In genomic region chr17:32068810-32069209, GRCm38 (mm10) we compare ENCODE assay signal across 23 mouse cellular contexts. TPM values are rescaled to one million over a fixed set of nuclear protein-coding genes. Genes with fewer than 3 reads are reported as not detected.
DNase-seq lines count a peak whose midpoint lies in the region; ATAC-seq and TF ChIP-seq lines count a peak whose summit lies in the region.
"Had no signal": no experiment of that assay in that cellular context is flagged by ENCODE, and none has a peak within 500 bp of the region (broad histone marks: within the 10 kb centered on the region; RNA-seq: fewer than 3 reads in every experiment).

No protein-coding gene starts in this region.

- H3K4me3 ChIP-seq in kidney, embryonic 16.5 days (ENCODE audit: low read length), result no peak overlapping the region
- H3K4me3 ChIP-seq in kidney, adult 2 months (ENCODE audit: insufficient read depth, low read depth, low read length), result no peak overlapping the region
- no peak overlapping the region for H3K4me3 ChIP-seq in liver, embryonic 13.5 days (replicated peaks)
- H3K4me3 ChIP-seq in liver, embryonic 16.5 days (ENCODE audit: low read depth, low read length), result no peak overlapping the region
- H3K4me3 ChIP-seq: forebrain, embryonic 10.5 days; forebrain, embryonic 13.5 days; heart, embryonic 12.5 days; heart, embryonic 15.5 days; hindbrain, embryonic 10.5 days; hindbrain, embryonic 13.5 days had no signal

- no peak for TF ChIP-seq CTCF in kidney, adult 2 months (conservative IDR thresholded peaks at IDR 0.05; ENCODE audit: insufficient read depth, insufficient read length, low read depth, low read length)

- no peaks in the 10 kb centered on the region for H3K4me1 ChIP-seq in kidney, embryonic 16.5 days (ENCODE audit: insufficient read depth, low read length)
- H3K4me1 ChIP-seq in kidney, adult 2 months (ENCODE audit: control insufficient read depth, insufficient read depth, low read length), result no peaks in the 10 kb centered on the region
- peaks cover 20% of the 10 kb centered on the region for H3K4me1 ChIP-seq in liver, embryonic 13.5 days (replicated peaks)
- no peaks in the 10 kb centered on the region for H3K4me1 ChIP-seq in liver, embryonic 16.5 days (ENCODE audit: control insufficient read depth, low read depth, low read length)
- H3K4me1 ChIP-seq: forebrain, embryonic 13.5 days had no signal

- H3K27ac ChIP-seq in kidney, embryonic 16.5 days (ENCODE audit: low read length), result no peak overlapping the region
- no peak overlapping the region for H3K27ac ChIP-seq in kidney, adult 2 months (ENCODE audit: insufficient read depth, low read depth, low read length)
- H3K27ac ChIP-seq in liver, embryonic 13.5 days, result no peak overlapping the region
- no peak overlapping the region for H3K27ac ChIP-seq in liver, embryonic 16.5 days (ENCODE audit: low read length)
- H3K27ac ChIP-seq: forebrain, embryonic 10.5 days; forebrain, embryonic 13.5 days; heart, embryonic 15.5 days; hindbrain, embryonic 10.5 days; hindbrain, embryonic 13.5 days had no signal

- 91% methylated on average over 2 of the region's 2 CpGs for WGBS in kidney, embryonic 16.5 days
- WGBS in kidney, adult 2 months, result 88% methylated on average over 2 of the region's 2 CpGs
- WGBS in liver, embryonic 13.5 days (ENCODE audit: insufficient replicate concordance), result 36% methylated on average over 2 of the region's 2 CpGs
- WGBS in liver, embryonic 16.5 days (ENCODE audit: insufficient replicate concordance), result 34% methylated on average over 2 of the region's 2 CpGs

- no peaks in the 10 kb centered on the region for H3K27me3 ChIP-seq in kidney, embryonic 16.5 days (ENCODE audit: insufficient read depth, low read length)
- no peaks in the 10 kb centered on the region for H3K27me3 ChIP-seq in kidney, adult 2 months (replicated peaks; ENCODE audit: control insufficient read depth, insufficient read depth, low read length)
- H3K27me3 ChIP-seq in liver, embryonic 13.5 days, result no peaks in the 10 kb centered on the region
- H3K27me3 ChIP-seq in liver, embryonic 16.5 days (ENCODE audit: control insufficient read depth, insufficient read depth, low read depth, low read length), result no peaks in the 10 kb centered on the region
- H3K27me3 ChIP-seq: forebrain, embryonic 13.5 days; heart, embryonic 12.5 days; heart, embryonic 15.5 days; hindbrain, embryonic 13.5 days had no signal

- no peak for DNase-seq in kidney, adult 2 months
- no peak for DNase-seq in liver, embryonic 13.5 days
- no peak for DNase-seq in heart, adult 18-20 months
- no peak for DNase-seq in layer of hippocampus, adult 8-10 months (ENCODE audit: low spot score in 2 of 2)
- DNase-seq in urinary bladder, postnatal 14 days (ENCODE audit: low spot score), result no peak
- DNase-seq: cerebellum, adult 18-20 months; cerebellum, adult 9-10 months; cerebellum, postnatal 14 days; gastrocnemius, postnatal 14 days; heart, adult 11 months; heart, postnatal 10 days; heart, postnatal 36 days had no signal

- no peak for TF ChIP-seq POLR2A in kidney, adult 2 months (IDR thresholded peaks at IDR 0.05; ENCODE audit: low read depth, low read length)

- 0 out of 2 replicates have a peak, but pooled peaks have one; percentile 31 for ATAC-seq in kidney, embryonic 16.5 days (ENCODE audit: low FRiP score, low TSS enrichment)
- peak; percentile 63 for ATAC-seq in liver, embryonic 13.5 days (ENCODE audit: low read depth)
- ATAC-seq in liver, embryonic 16.5 days (ENCODE audit: low read depth), result 0 out of 2 replicates have a peak, but pooled peaks have one; percentile 37
- ATAC-seq in megakaryocyte-erythroid progenitor cell, adult 5-6 weeks (replicated peaks; ENCODE audit: low FRiP score, low TSS enrichment, poor library complexity, severe bottlenecking), result peak; percentile 25
- ATAC-seq: activated CD4-positive, CD25-positive, alpha-beta regulatory T cell, adult 4 months; forebrain, embryonic 13.5 days; forebrain, embryonic 16.5 days had no signal

- H3K9me3 ChIP-seq in kidney, embryonic 16.5 days (ENCODE audit: low read length), result no peaks in the 10 kb centered on the region
- H3K9me3 ChIP-seq in liver, embryonic 13.5 days (replicated peaks), result no peaks in the 10 kb centered on the region
- peaks cover 3% of the 10 kb centered on the region for H3K9me3 ChIP-seq in liver, embryonic 16.5 days (replicated peaks; ENCODE audit: control insufficient read depth, low read length)
- H3K9me3 ChIP-seq: heart, embryonic 15.5 days; hindbrain, embryonic 13.5 days had no signal

- H3K9ac ChIP-seq in kidney, embryonic 16.5 days (replicated peaks; ENCODE audit: low read length), result no peak overlapping the region
- H3K9ac ChIP-seq in liver, embryonic 13.5 days, result no peak overlapping the region
- no peak overlapping the region for H3K9ac ChIP-seq in liver, embryonic 16.5 days (ENCODE audit: low read depth, low read length)
- H3K9ac ChIP-seq: forebrain, embryonic 13.5 days; heart, embryonic 12.5 days; heart, embryonic 15.5 days; hindbrain, embryonic 13.5 days had no signal

- no peak overlapping the region for H3K4me2 ChIP-seq in kidney, embryonic 16.5 days (replicated peaks; ENCODE audit: low read depth, low read length)
- no peak overlapping the region for H3K4me2 ChIP-seq in liver, embryonic 13.5 days
- no peak overlapping the region for H3K4me2 ChIP-seq in liver, embryonic 16.5 days (ENCODE audit: low read depth, low read length)
- H3K4me2 ChIP-seq: forebrain, embryonic 13.5 days; heart, embryonic 12.5 days; heart, embryonic 15.5 days; hindbrain, embryonic 13.5 days had no signal

- H3K36me3 ChIP-seq in kidney, embryonic 16.5 days (ENCODE audit: insufficient read depth, low read length), result no peaks in the 10 kb centered on the region
- H3K36me3 ChIP-seq in kidney, adult 2 months (ENCODE audit: control insufficient read depth, insufficient read depth, low read length), result no peaks in the 10 kb centered on the region
- no peaks in the 10 kb centered on the region for H3K36me3 ChIP-seq in liver, embryonic 13.5 days
- H3K36me3 ChIP-seq in liver, embryonic 16.5 days (ENCODE audit: control insufficient read depth, insufficient read depth), result no peaks in the 10 kb centered on the region
- H3K36me3 ChIP-seq: forebrain, embryonic 10.5 days; heart, embryonic 12.5 days; heart, embryonic 15.5 days; hindbrain, embryonic 13.5 days had no signal

RNA-seq across cellular contexts. Expression of gene Hsf2bp, which starts 32.7 kb away (rescaled TPM):
- polyA plus RNA-seq in kidney, embryonic 16.5 days (2015; fragmentation: Nextera tagmentation; extraction: Ambion mirVana), result 0.95 and 0.99 TPM in 2 replicates
- polyA plus RNA-seq in kidney, adult 2 months (2012; rRNA removed), result 5.1 and 5.9 TPM in 2 replicates
- polyA plus RNA-seq in liver, embryonic 13.5 days (2015; fragmentation: Nextera tagmentation; extraction: Ambion mirVana), result 0.15 and 0.25 TPM in 2 replicates
- 0.14 and 0.28 TPM in 2 replicates for polyA plus RNA-seq in liver, embryonic 16.5 days (2015; fragmentation: Nextera tagmentation; extraction: Ambion mirVana)
- 0.47 TPM in 1 of 2 replicates, not detected in the other for total RNA-seq in megakaryocyte-erythroid progenitor cell, adult 5-6 weeks (2014; fragmentation: Nextera tagmentation)
- total RNA-seq in megakaryocyte-erythroid progenitor cell, adult 5-6 weeks (2017), result 0.46 TPM in 1 of 2 replicates, not detected in the other
- 1 to 10 TPM; 1.2 to 1.4 TPM for total RNA-seq in heart, adult 18-20 months (2021)
- 1 to 10 TPM in 2 of 4 experiments, under 1 TPM in 2; 0.35 to 1.6 (median 1.2) TPM for total RNA-seq in layer of hippocampus, adult 8-10 months (2022)

RNA-seq across cellular contexts. Expression of gene Rrp1b, which starts 32.9 kb away (rescaled TPM):
- 51.4 and 71.6 TPM in 2 replicates for polyA plus RNA-seq in kidney, embryonic 16.5 days (2015; fragmentation: Nextera tagmentation; extraction: Ambion mirVana)
- polyA plus RNA-seq in kidney, adult 2 months (2012; rRNA removed), result 4.7 and 5.8 TPM in 2 replicates
- 43.9 and 44.1 TPM in 2 replicates for polyA plus RNA-seq in liver, embryonic 13.5 days (2015; fragmentation: Nextera tagmentation; extraction: Ambion mirVana)
- polyA plus RNA-seq in liver, embryonic 16.5 days (2015; fragmentation: Nextera tagmentation; extraction: Ambion mirVana), result 12.3 and 13.3 TPM in 2 replicates
- total RNA-seq in megakaryocyte-erythroid progenitor cell, adult 5-6 weeks (2014; fragmentation: Nextera tagmentation), result 63.6 and 66.2 TPM in 2 replicates
- total RNA-seq in megakaryocyte-erythroid progenitor cell, adult 5-6 weeks (2017), result 70.4 and 95.9 TPM in 2 replicates
- 1 to 10 TPM; 6.3 to 6.9 TPM for total RNA-seq in heart, adult 18-20 months (2021)
- total RNA-seq in layer of hippocampus, adult 8-10 months (2022), result 10 to 100 TPM; 18.4 to 23.4 (median 19.3) TPM
